Mouse (Mus musculus) C2C12 (cell line): ENCODE results near the gene Pabpn1. TPM values are rescaled to one million over a fixed set of nuclear protein-coding genes. Genes with fewer than 3 reads are reported as not detected.
A peak's percentile ranks its signal among the peaks of the same experiment; 100 is the strongest.

Source experiments
- H3K27me3 ChIP-seq: one replicate; pipeline ENCODE4 v1.6.1; 2011; ENCODE audit not compliant: control insufficient read depth, insufficient read depth, insufficient read length
- H3K36me3 ChIP-seq: one replicate; pipeline ENCODE4 v1.6.1; 2011; ENCODE audit not compliant: control insufficient read depth, insufficient read depth
- H3K4me3 ChIP-seq: one replicate; pipeline ENCODE4 v1.5.1; 2011; ENCODE audit warnings: mild to moderate bottlenecking, control low read depth; ENCODE audit not compliant: poor library complexity, insufficient read depth, severe bottlenecking
- H3K79me2 ChIP-seq: one replicate; pipeline ENCODE4 v1.6.1; 2011; ENCODE audit not compliant: control insufficient read depth, insufficient read depth
- H3K79me3 ChIP-seq: one replicate; pipeline ENCODE4 v1.6.1; 2011; ENCODE audit warnings: low read depth, control low read depth
- H3ac ChIP-seq: one replicate; pipeline ENCODE3; 2011; ENCODE audit warnings: low read depth; ENCODE audit not compliant: control insufficient read depth, insufficient read length
- CEBPB ChIP-seq: IDR thresholded peaks from one replicate; pipeline ENCODE4 v1.6.1; 2011; ENCODE audit warnings: low read depth, mild to moderate bottlenecking, control low read depth, moderate library complexity
- CTCF ChIP-seq: IDR thresholded peaks from one replicate; pipeline ENCODE4 v1.5.1; 2011; ENCODE audit not compliant: control insufficient read depth, insufficient read depth, insufficient read length
- FOSL1 ChIP-seq: IDR thresholded peaks from one replicate; pipeline ENCODE4 v1.8.0; 2011; ENCODE audit warnings: mild to moderate bottlenecking, low read length; ENCODE audit not compliant: poor library complexity, insufficient read depth, severe bottlenecking
- MAX ChIP-seq: IDR thresholded peaks from one replicate; pipeline ENCODE4 v1.6.1; 2011; ENCODE audit warnings: mild to moderate bottlenecking, control low read depth
- MYOD1 ChIP-seq: IDR thresholded peaks from one replicate; pipeline ENCODE4 v1.6.1; 2011; ENCODE audit warnings: low read depth; ENCODE audit not compliant: control insufficient read depth, insufficient read length
- MYOG ChIP-seq: IDR thresholded peaks from one replicate; pipeline ENCODE4 v1.6.1; 2011; ENCODE audit not compliant: control insufficient read depth, insufficient read length; ENCODE audit errors: extremely low read depth
- USF1 ChIP-seq: IDR thresholded peaks from one replicate; pipeline ENCODE4 v1.6.1; 2011; ENCODE audit warnings: low read depth, mild to moderate bottlenecking, control low read depth, moderate library complexity
- polyA plus RNA-seq: library from polyadenylated mRNA; unstranded; fragments of >200 nt; fragmentation: generic; extraction: Trizol; gene quantifications from one replicate; pipeline ENCODE4 v1.2.1, GENCODE M21; 2012; ENCODE audit warnings: missing spikeins

Gene Pabpn1
- polyA plus RNA-seq, 1 experiment, result 146 TPM

GRCm38 (mm10) chr14:54863501-54864312 lies 28.6 kb upstream of the Pabpn1 start:
- H3ac ChIP-seq, result peak overlapping the region; percentile 82
- TF ChIP-seq CTCF, result no peak
- peak; percentile 43 for TF ChIP-seq MAX
- TF ChIP-seq MYOG, result no peak
- TF ChIP-seq CEBPB, result no peak
- no peak for TF ChIP-seq USF1
- TF ChIP-seq MYOD1, result no peak
- TF ChIP-seq FOSL1, result no peak
- H3K27me3 ChIP-seq, result peaks cover 2% of the 10 kb centered on the region
- H3K4me3 ChIP-seq, result peak overlapping the region; percentile 71
- H3K79me2 ChIP-seq, result no peaks in the 10 kb centered on the region
- no peaks in the 10 kb centered on the region for H3K36me3 ChIP-seq
- no peaks in the 10 kb centered on the region for H3K79me3 ChIP-seq

GRCm38 (mm10) chr14:54864313-54865036 lies 27.8 kb upstream of the Pabpn1 start:
- Histone ChIP-seq H3K79me3 (no peaks in the 10 kb centered on the region), H3K4me3 (peak overlapping the region; percentile 71), H3K27me3 (peaks cover 3% of the 10 kb centered on the region)

GRCm38 (mm10) chr14:54865626-54866025 lies 26.7 kb upstream of the Pabpn1 start:
- Histone ChIP-seq H3K36me3 (no peaks in the 10 kb centered on the region), H3ac (no peak overlapping the region), H3K4me3 (no peak overlapping the region), H3K27me3 (peaks cover 3% of the 10 kb centered on the region), H3K79me2 (no peaks in the 10 kb centered on the region), H3K79me3 (no peaks in the 10 kb centered on the region)
- TF ChIP-seq CEBPB (no peak), FOSL1 (no peak), MYOG (no peak), CTCF (no peak), MYOD1 (no peak), USF1 (no peak), MAX (no peak)

More at GRCm38 (mm10) chr14:54864313-54865036, 27.8 kb upstream of the Pabpn1 start:
- Histone ChIP-seq H3K79me2 (no peaks in the 10 kb centered on the region), H3ac (peak overlapping the region; percentile 78), H3K36me3 (no peaks in the 10 kb centered on the region)
- TF ChIP-seq CTCF (no peak), USF1 (no peak), MYOD1 (no peak), CEBPB (no peak), FOSL1 (no peak)

GRCm38 (mm10) chr14:54866268-54866667 lies 26.0 kb upstream of the Pabpn1 start:
- no peak overlapping the region for H3ac ChIP-seq
- H3K4me3 ChIP-seq, result no peak overlapping the region
- TF ChIP-seq MYOD1 (no peak), CTCF (no peak), CEBPB (no peak), USF1 (no peak), MYOG (no peak), FOSL1 (no peak)
- H3K36me3 ChIP-seq, result no peaks in the 10 kb centered on the region
- no peaks in the 10 kb centered on the region for H3K79me2 ChIP-seq
- peaks cover 3% of the 10 kb centered on the region for H3K27me3 ChIP-seq
- H3K79me3 ChIP-seq, result no peaks in the 10 kb centered on the region

- H3K27me3 ChIP-seq, result peaks cover 3% of the 10 kb centered on the region
- no peaks in the 10 kb centered on the region for H3K36me3 ChIP-seq
- no peak for TF ChIP-seq FOSL1
- no peak for TF ChIP-seq MYOG
- no peak for TF ChIP-seq CTCF
- no peak for TF ChIP-seq CEBPB
- H3K4me3 ChIP-seq, result no peak overlapping the region
- no peaks in the 10 kb centered on the region for H3K79me2 ChIP-seq
- no peak overlapping the region for H3ac ChIP-seq
- H3K79me3 ChIP-seq, result no peaks in the 10 kb centered on the region
Observed at GRCm38 (mm10) chr14:54866936-54867335, 25.4 kb upstream of the Pabpn1 start.
